Mouse (Mus musculus) embryonic fibroblast, embryonic 13.5 days (primary cell): ENCODE results near the gene Tmem229b.

Experiments
- CTCF ChIP-seq: IDR thresholded peaks from 2 replicates; pipeline ENCODE4 v1.5.1; 2011; ENCODE audit warnings: mild to moderate bottlenecking, control low read depth, low read length, moderate library complexity, borderline replicate concordance; ENCODE audit not compliant: insufficient read depth
- POLR2A ChIP-seq: IDR thresholded peaks from 2 replicates; pipeline ENCODE4 v1.6.1; 2011; ENCODE audit warnings: low read depth, mild to moderate bottlenecking, control low read depth, low read length, moderate library complexity

GRCm38 (mm10) chr12:78936494-78936893, 70.9 kb downstream of the Tmem229b start:
- TF ChIP-seq CTCF (no peak), POLR2A (no peak)
